Mouse (Mus musculus): ENCODE results near the gene Gm2564.
"Not testable (repeated sequence)": the region's sequence is repeated elsewhere in the genome, so short reads cannot be mapped to it uniquely, and the experiment has no call there.

The Gm2564 gene

GRCm38 (mm10) chr4:42629419-42629818 is at the start of gene Gm2564:
TSS of gene Gm2564 (plus strand) at chr4:42629719.
- not testable (repeated sequence) for DNase-seq (ENCODE audit: low spot score in 2 of 2)

DNA sequence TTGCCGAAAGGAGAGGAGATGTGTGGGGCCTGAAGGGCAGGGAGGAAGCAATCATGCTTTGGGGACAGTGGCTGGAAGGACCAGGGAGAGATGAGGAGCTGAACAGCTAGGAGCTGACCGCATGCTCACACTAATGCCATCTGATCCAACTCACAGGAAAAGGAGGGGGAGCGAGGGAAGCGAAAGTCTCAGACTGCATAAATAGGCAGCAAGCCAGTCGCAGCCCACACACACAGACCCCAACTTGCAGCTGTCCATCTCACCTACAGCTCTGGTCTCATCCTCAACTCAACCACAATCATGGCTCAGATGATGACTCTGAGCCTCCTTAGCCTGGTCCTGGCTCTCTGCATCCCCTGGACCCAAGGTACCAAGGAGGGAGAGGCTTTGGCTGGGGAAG is 17.6 kb upstream of the Gm2564 start, which contains the start of gene Gm10591:
Gene Gm10591 (plus strand): TSS at position 301 of the 400 bp plus-strand sequence.
- DNase-seq (ENCODE audit: low spot score in 2 of 2), result not testable (repeated sequence)

GRCm38 (mm10) chr4:42654951-42655350 is 25.4 kb downstream of the Gm2564 start, which contains the start of gene Ccl27b:
TSS of gene Ccl27b (plus strand) at chr4:42655251.
- not testable (repeated sequence) for DNase-seq (ENCODE audit: low spot score in 2 of 2)

GRCm38 (mm10) chr4:42661793-42662192 is 32.3 kb downstream of the Gm2564 start, which contains the start of gene Il11ra2:
TSS of gene Il11ra2 (minus strand) at chr4:42661893.
- DNase-seq (ENCODE audit: low spot score in 2 of 2), result not testable (repeated sequence)

GRCm38 (mm10) chr4:42675415-42675814 is 45.9 kb downstream of the Gm2564 start:
- DNase-seq (ENCODE audit: low spot score in 2 of 2), result not testable (repeated sequence)

- not testable (repeated sequence) for DNase-seq (ENCODE audit: low spot score in 2 of 2)
These were observed 49.8 kb downstream of the Gm2564 start for GRCm38 (mm10) chr4:42679365-42679764.

- DNase-seq (ENCODE audit: low spot score in 2 of 2), result not testable (repeated sequence)
These were observed 51.1 kb downstream of the Gm2564 start for GRCm38 (mm10) chr4:42680374-42681356.
